Mouse (Mus musculus): ENCODE results near the gene Dbi. TPM values are rescaled to one million over a fixed set of nuclear protein-coding genes. Genes with fewer than 3 reads are reported as not detected.

Dbi gene
- total RNA-seq (2023) = 33.7 TPM

GRCm38 (mm10) chr1:120120969-120121811 lies at the start of gene Dbi, which contains the start of gene 3110009E18Rik:
Gene Dbi (minus strand): TSS chr1:120121078.
Gene 3110009E18Rik (plus strand): TSS chr1:120121187.

GRCm38 (mm10) chr1:120073519-120074306 lies 47.2 kb downstream of the Dbi start, which contains the start of gene Tmem37:
Gene Tmem37 (minus strand): TSS chr1:120074074.

Other genes with a start within 250 kb of the Dbi start
- gene Tmem177, start 207.9 kb downstream of the Dbi start, total RNA-seq (2023) = 4.6 TPM
- gene Cfap221, start 123.8 kb downstream of the Dbi start, total RNA-seq (2023) = not detected
- gene Sctr, start 114.2 kb downstream of the Dbi start, total RNA-seq (2023) = not detected
- not detected for gene Tmem37, start 47.0 kb downstream of the Dbi start, total RNA-seq (2023)
- gene 3110009E18Rik, start 109 bp upstream of the Dbi start, total RNA-seq (2023) = 15.2 TPM
- gene Steap3, start 151.6 kb upstream of the Dbi start, total RNA-seq (2023) = 0.61 TPM
- not detected for gene C1ql2, start 219.5 kb upstream of the Dbi start, total RNA-seq (2023)

Data from CD8-positive naive resting alpha-beta T cell, adult 57 days (primary cell).